Comparison of ENCODE assay signal across 14 mouse cellular contexts in the genomic region with DNA sequence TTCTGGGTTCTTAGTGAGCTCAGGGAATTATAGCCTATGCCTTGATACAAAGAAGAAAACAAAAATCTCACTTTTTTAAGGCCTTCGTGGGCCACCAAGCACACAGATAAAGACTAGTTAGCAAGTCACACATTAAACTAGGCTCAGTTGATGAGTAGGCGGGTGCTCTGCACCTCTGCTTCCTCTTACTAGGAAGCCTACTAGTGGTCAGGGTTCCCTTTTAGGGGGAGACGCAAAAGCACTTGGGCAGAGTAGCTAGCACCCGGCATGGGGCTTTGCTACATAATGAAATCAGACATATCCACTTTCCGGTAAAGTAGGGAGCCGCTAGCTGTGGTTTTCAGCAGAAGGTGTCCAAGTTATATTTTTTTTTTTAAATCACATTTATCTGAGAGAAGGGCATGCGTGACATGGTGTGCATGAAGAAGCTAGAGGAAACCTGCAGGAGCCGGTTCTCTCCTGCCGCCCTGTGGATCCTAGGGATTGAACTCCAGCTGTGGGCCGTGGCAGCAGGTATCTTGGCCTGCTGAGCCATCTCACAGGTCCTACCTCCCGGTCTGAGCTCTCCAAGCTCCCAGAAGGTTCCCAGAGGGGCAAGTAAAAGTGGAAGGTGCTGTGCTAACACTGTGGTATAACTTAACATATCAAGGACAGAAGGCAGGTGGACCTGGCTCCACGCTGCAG.
A peak's percentile ranks its signal among the peaks of the same experiment; 100 is the strongest.
DNase-seq lines count a peak whose midpoint lies in the region; ATAC-seq and TF ChIP-seq lines count a peak whose summit lies in the region.
"Had no signal": no experiment of that assay in that cellular context is flagged by ENCODE, and none has a peak within 500 bp of the region (broad histone marks: within the 10 kb centered on the region; RNA-seq: fewer than 3 reads in every experiment).

No protein-coding gene starts in this region.

- no peaks in the 10 kb centered on the region for H3K36me3 ChIP-seq in heart, embryonic 12.5 days
- no peaks in the 10 kb centered on the region for H3K36me3 ChIP-seq in kidney, embryonic 15.5 days
- H3K36me3 ChIP-seq in stomach, postnatal 0 days (ENCODE audit: control insufficient read depth, insufficient read depth, low read length) = no peaks in the 10 kb centered on the region
- H3K36me3 ChIP-seq: midbrain, embryonic 15.5 days had no signal

- H3K9me3 ChIP-seq in heart, embryonic 12.5 days (replicated peaks) = no peaks in the 10 kb centered on the region
- H3K9me3 ChIP-seq in kidney, embryonic 15.5 days (replicated peaks) = no peaks in the 10 kb centered on the region
- H3K9me3 ChIP-seq in stomach, postnatal 0 days (ENCODE audit: control insufficient read depth, low read length) = no peaks in the 10 kb centered on the region
- H3K9me3 ChIP-seq: midbrain, embryonic 15.5 days had no signal

- TF ChIP-seq CTCF in stomach, postnatal 0 days (IDR thresholded peaks at IDR 0.05; ENCODE audit: low read depth) = 0 out of 2 replicates have a peak, but pooled peaks have one; percentile 3

- H3K27me3 ChIP-seq in heart, embryonic 12.5 days (replicated peaks) = peaks cover 19% of the 10 kb centered on the region; the same call in 1 of the 2 replicates
- peaks cover 30% of the 10 kb centered on the region for H3K27me3 ChIP-seq in kidney, embryonic 15.5 days
- no peaks in the 10 kb centered on the region for H3K27me3 ChIP-seq in stomach, postnatal 0 days (ENCODE audit: control insufficient read depth, insufficient read depth, low read length)
- H3K27me3 ChIP-seq: midbrain, embryonic 15.5 days had no signal

- peak overlapping the region; percentile 44; the same call in 1 of the 2 replicates for H3K9ac ChIP-seq in heart, embryonic 12.5 days
- no peak overlapping the region for H3K9ac ChIP-seq in kidney, embryonic 15.5 days
- H3K9ac ChIP-seq in stomach, postnatal 0 days (ENCODE audit: low read length) = no peak overlapping the region
- H3K9ac ChIP-seq: hindbrain, embryonic 14.5 days; midbrain, embryonic 15.5 days had no signal

- 65% methylated on average over 12 of the region's 12 CpGs for WGBS in heart, embryonic 12.5 days
- WGBS in kidney, embryonic 15.5 days = 60% methylated on average over 12 of the region's 12 CpGs
- 76% methylated on average over 12 of the region's 12 CpGs for WGBS in stomach, postnatal 0 days

- no peak overlapping the region for H3K27ac ChIP-seq in heart, embryonic 12.5 days (ENCODE audit: poor library complexity, severe bottlenecking)
- H3K27ac ChIP-seq in kidney, embryonic 15.5 days = no peak overlapping the region
- H3K27ac ChIP-seq in stomach, postnatal 0 days (replicated peaks) = no peak overlapping the region
- H3K27ac ChIP-seq: hindbrain, embryonic 14.5 days; left cerebral cortex, adult 2 months; macrophage; midbrain, embryonic 15.5 days had no signal

- no peak overlapping the region for H3K4me3 ChIP-seq in heart, embryonic 12.5 days
- no peak overlapping the region for H3K4me3 ChIP-seq in kidney, embryonic 15.5 days (replicated peaks)
- no peak overlapping the region for H3K4me3 ChIP-seq in stomach, postnatal 0 days (ENCODE audit: low read depth, low read length)
- H3K4me3 ChIP-seq: left cerebral cortex, adult 2 months; midbrain, embryonic 15.5 days had no signal

- H3K4me2 ChIP-seq in heart, embryonic 12.5 days = no peak overlapping the region
- H3K4me2 ChIP-seq in kidney, embryonic 15.5 days = no peak overlapping the region
- H3K4me2 ChIP-seq in stomach, postnatal 0 days (replicated peaks; ENCODE audit: low read depth) = no peak overlapping the region
- H3K4me2 ChIP-seq: hindbrain, embryonic 14.5 days; midbrain, embryonic 15.5 days had no signal

- no peak for TF ChIP-seq EP300 in stomach, postnatal 0 days (optimal IDR thresholded peaks at IDR 0.05)

- peaks cover 75% of the 10 kb centered on the region for H3K4me1 ChIP-seq in heart, embryonic 12.5 days (replicated peaks)
- peaks cover 43% of the 10 kb centered on the region for H3K4me1 ChIP-seq in kidney, embryonic 15.5 days
- H3K4me1 ChIP-seq in stomach, postnatal 0 days (replicated peaks; ENCODE audit: control insufficient read depth, insufficient read depth) = 0 out of 2 replicates have a peak, but pooled peaks cover 2% of the 10 kb centered on the region

- DNase-seq in adrenal gland, adult 2 months = peak; percentile 31
- no peak for DNase-seq in adrenal gland, postnatal 25 days
- no peak for DNase-seq in heart, adult 9 months (ENCODE audit: low spot score in 2 of 2)
- peak; percentile 52 to 68 for DNase-seq in kidney, postnatal 25 days
- no peak for DNase-seq in stomach, postnatal 0 days (ENCODE audit: low spot score)
- no peak for DNase-seq in gastrocnemius, adult 8-10 months (ENCODE audit: low spot score in 2 of 2)
- DNase-seq: cerebellum, postnatal 10 days; lung, adult 18-20 months had no signal

- no peak for ATAC-seq in heart, embryonic 12.5 days (ENCODE audit: insufficient number of reproducible peaks, low FRiP score)
- no peak for ATAC-seq in kidney, embryonic 15.5 days (replicated peaks; ENCODE audit: low FRiP score)
- ATAC-seq in stomach, postnatal 0 days (ENCODE audit: low FRiP score, low TSS enrichment) = no peak
- ATAC-seq: midbrain, embryonic 15.5 days had no signal

Comparison
In these comparisons a context has a peak if more than half of its experiments do, and no peak if none do; other contexts are left out.
1. DNase-seq: peak in adrenal gland, adult 2 months (single experiment) and kidney, postnatal 25 days (2 of 2); none in adrenal gland, postnatal 25 days (single experiment), heart, adult 9 months (0 of 2), stomach, postnatal 0 days (single experiment) and gastrocnemius, adult 8-10 months (0 of 2).